Mouse (Mus musculus) E14TG2a.4 (cell line): ENCODE data around the gene Wdfy3.

Experiments used
- CTCF ChIP-seq: conservative IDR thresholded peaks from 2 replicates; pipeline ENCODE4 v1.5.1; 2014; ENCODE audit warnings: low read length
- NANOG ChIP-seq: IDR thresholded peaks from 2 replicates; pipeline ENCODE4 v1.6.1; 2014; ENCODE audit warnings: borderline replicate concordance, low read length, mixed read lengths
- POU5F1 ChIP-seq: IDR thresholded peaks from 2 replicates; pipeline ENCODE4 v1.6.1; 2014; ENCODE audit warnings: low read length, borderline replicate concordance

GRCm38 (mm10) chr5:102070788-102071187, 1.1 kb upstream of the Wdfy3 start:
- no peak for TF ChIP-seq CTCF
- no peak for TF ChIP-seq POU5F1
- no peak for TF ChIP-seq NANOG
